Mouse (Mus musculus): Measurements from ENCODE around the gene Exo1. TPM values are rescaled to one million over a fixed set of nuclear protein-coding genes. Genes with fewer than 3 reads are reported as not detected.

Gene Exo1
- total RNA-seq (2014; rRNA removed) (3.2 and 3.5 TPM in 2 replicates), polyA plus RNA-seq (2015; fragmentation: Nextera tagmentation; extraction: Ambion mirVana) (4.8 and 7.3 TPM in 2 replicates)

GRCm38 (mm10) chr1:175880453-175881296 lies at the start of gene Exo1:
TSS of gene Exo1 (plus strand) at chr1:175880581.
- WGBS, result under 1% methylated on average over 65 of the region's 66 CpGs
- no peak for TF ChIP-seq CTCF (IDR thresholded peaks at IDR 0.05; ENCODE audit: low read depth)
- Histone ChIP-seq H3K36me3 (ENCODE audit: insufficient read depth, low read length) (no peaks in the 10 kb centered on the region), H3K9me3 (ENCODE audit: low read length) (no peaks in the 10 kb centered on the region), H3K4me1 (ENCODE audit: insufficient read depth, low read length) (no peaks in the 10 kb centered on the region), H3K4me3 (ENCODE audit: low read length) (peak within 1 kb of the TSS; percentile 82), H3K4me2 (ENCODE audit: low read depth, low read length) (peak within 1 kb of the TSS; percentile 96), H3K27me3 (ENCODE audit: insufficient read depth, low read length) (no peaks in the 10 kb centered on the region), H3K27ac (peak within 1 kb of the TSS; percentile 91), H3K9ac (replicated peaks; ENCODE audit: low read length) (peak within 1 kb of the TSS; percentile 72)
- DNase-seq (ENCODE audit: low spot score), result peak; percentile 91
- ATAC-seq, result peak; percentile 98

GRCm38 (mm10) chr1:175855515-175855914 lies 24.9 kb upstream of the Exo1 start:
- Histone ChIP-seq H3K36me3 (ENCODE audit: insufficient read depth, low read length) (no peaks in the 10 kb centered on the region), H3K27ac (no peak overlapping the region), H3K9ac (replicated peaks; ENCODE audit: low read length) (no peak overlapping the region), H3K4me2 (ENCODE audit: low read depth, low read length) (no peak overlapping the region), H3K27me3 (ENCODE audit: insufficient read depth, low read length) (no peaks in the 10 kb centered on the region), H3K4me3 (ENCODE audit: low read length) (no peak overlapping the region), H3K9me3 (ENCODE audit: low read length) (no peaks in the 10 kb centered on the region), H3K4me1 (ENCODE audit: insufficient read depth, low read length) (no peaks in the 10 kb centered on the region)
- TF ChIP-seq CTCF (IDR thresholded peaks at IDR 0.05; ENCODE audit: low read depth), result no peak
- WGBS, result 90% methylated on average over 1 of the region's 1 CpGs
- DNase-seq (ENCODE audit: low spot score), result no peak
- ATAC-seq, result no peak

- no peak for DNase-seq (ENCODE audit: low spot score)
- Histone ChIP-seq H3K9me3 (ENCODE audit: low read length) (no peaks in the 10 kb centered on the region), H3K36me3 (ENCODE audit: insufficient read depth, low read length) (no peaks in the 10 kb centered on the region), H3K9ac (replicated peaks; ENCODE audit: low read length) (no peak overlapping the region), H3K27ac (no peak overlapping the region), H3K4me1 (ENCODE audit: insufficient read depth, low read length) (no peaks in the 10 kb centered on the region), H3K27me3 (ENCODE audit: insufficient read depth, low read length) (no peaks in the 10 kb centered on the region), H3K4me2 (ENCODE audit: low read depth, low read length) (no peak overlapping the region), H3K4me3 (ENCODE audit: low read length) (no peak overlapping the region)
- TF ChIP-seq CTCF (IDR thresholded peaks at IDR 0.05; ENCODE audit: low read depth), result no peak
- ATAC-seq, result no peak
- WGBS, result 23% methylated on average over 1 of the region's 1 CpGs
Measured at GRCm38 (mm10) chr1:175867050-175867449, 13.3 kb upstream of the Exo1 start.

- Histone ChIP-seq H3K9me3 (ENCODE audit: low read length) (no peaks in the 10 kb centered on the region), H3K4me1 (ENCODE audit: insufficient read depth, low read length) (no peaks in the 10 kb centered on the region), H3K27ac (no peak overlapping the region), H3K4me3 (ENCODE audit: low read length) (no peak overlapping the region), H3K9ac (replicated peaks; ENCODE audit: low read length) (no peak overlapping the region), H3K36me3 (ENCODE audit: insufficient read depth, low read length) (no peaks in the 10 kb centered on the region), H3K4me2 (ENCODE audit: low read depth, low read length) (no peak overlapping the region), H3K27me3 (ENCODE audit: insufficient read depth, low read length) (no peaks in the 10 kb centered on the region)
- DNase-seq (ENCODE audit: low spot score) (peak; percentile 74), ATAC-seq (no peak)
- 18% methylated on average over 5 of the region's 5 CpGs for WGBS
- TF ChIP-seq CTCF (IDR thresholded peaks at IDR 0.05; ENCODE audit: low read depth), result peak; percentile 71
Measured at GRCm38 (mm10) chr1:175867558-175867957, 12.8 kb upstream of the Exo1 start.

- no peaks in the 10 kb centered on the region for H3K36me3 ChIP-seq (ENCODE audit: insufficient read depth, low read length)
- ATAC-seq (no peak), DNase-seq (ENCODE audit: low spot score) (peak; percentile 29)
- H3K9ac ChIP-seq (replicated peaks; ENCODE audit: low read length), result no peak overlapping the region
- no peak for TF ChIP-seq CTCF (IDR thresholded peaks at IDR 0.05; ENCODE audit: low read depth)
- no peak overlapping the region for H3K4me3 ChIP-seq (ENCODE audit: low read length)
- H3K4me1 ChIP-seq (ENCODE audit: insufficient read depth, low read length), result no peaks in the 10 kb centered on the region
- H3K4me2 ChIP-seq (ENCODE audit: low read depth, low read length), result no peak overlapping the region
- 53% methylated on average over 3 of the region's 3 CpGs for WGBS
- H3K27me3 ChIP-seq (ENCODE audit: insufficient read depth, low read length), result no peaks in the 10 kb centered on the region
- no peak overlapping the region for H3K27ac ChIP-seq
- H3K9me3 ChIP-seq (ENCODE audit: low read length), result no peaks in the 10 kb centered on the region
Measured at GRCm38 (mm10) chr1:175870716-175871115, 9.7 kb upstream of the Exo1 start.

GRCm38 (mm10) chr1:175872028-175872816 lies 8.2 kb upstream of the Exo1 start:
- Histone ChIP-seq H3K9ac (replicated peaks; ENCODE audit: low read length) (no peak overlapping the region), H3K27ac (no peak overlapping the region), H3K9me3 (ENCODE audit: low read length) (no peaks in the 10 kb centered on the region), H3K27me3 (ENCODE audit: insufficient read depth, low read length) (no peaks in the 10 kb centered on the region), H3K36me3 (ENCODE audit: insufficient read depth, low read length) (no peaks in the 10 kb centered on the region), H3K4me2 (ENCODE audit: low read depth, low read length) (no peak overlapping the region), H3K4me3 (ENCODE audit: low read length) (no peak overlapping the region), H3K4me1 (ENCODE audit: insufficient read depth, low read length) (no peaks in the 10 kb centered on the region)
- WGBS, result 52% methylated on average over 6 of the region's 6 CpGs
- ATAC-seq, result peak; percentile 45; the same call in 1 of the 2 replicates
- TF ChIP-seq CTCF (IDR thresholded peaks at IDR 0.05; ENCODE audit: low read depth), result no peak
- DNase-seq (ENCODE audit: low spot score), result peak; percentile 42

Data from hindbrain, postnatal 0 days (tissue).